Mouse (Mus musculus) left cerebral cortex, adult 18-20 months (tissue): ENCODE data around the gene Rbfox1. TPM values are rescaled to one million over a fixed set of nuclear protein-coding genes. Genes with fewer than 3 reads are reported as not detected.

ENCODE experiments used
- DNase-seq, 2 experiments: peaks; one replicate each; pipeline ENCODE4 v3.0.0; 2021 to 2022; ENCODE audit warnings: low spot score in 2 of 2, mixed read lengths in 1 of 2
- total RNA-seq, 2 experiments: library from RNA; stranded (reverse); gene quantifications; 2 replicates each; pipeline ENCODE4 v1.2.3; 2021

Rbfox1 gene
- total RNA-seq, 2 experiments from 2014 or later, result 309 to 311 TPM

DNA sequence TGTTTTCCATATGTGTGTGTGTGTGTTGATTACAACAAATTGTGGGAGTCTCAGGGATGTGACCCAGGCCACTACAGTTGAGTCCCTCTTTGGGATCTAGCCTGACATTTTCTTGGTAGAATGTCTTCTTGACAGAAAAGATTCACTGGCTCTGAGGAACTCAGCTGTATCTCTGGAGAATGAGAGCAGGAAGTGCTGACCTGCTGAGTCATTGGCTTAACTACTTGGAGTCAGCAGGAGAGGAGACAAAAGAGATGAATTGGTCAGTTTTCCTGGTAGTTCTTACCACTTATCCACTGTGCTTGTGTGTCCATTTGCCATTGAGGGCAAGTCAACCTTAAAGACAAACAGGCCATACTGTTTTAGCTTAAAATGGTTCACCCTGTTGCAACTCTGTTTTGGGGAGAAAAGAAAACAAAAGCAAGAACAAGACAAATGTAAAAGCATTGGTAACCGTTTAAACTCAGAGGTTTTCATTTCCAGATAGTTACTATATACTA is 1561.7 kb downstream of the Rbfox1 start:
- no peak for DNase-seq

DNA sequence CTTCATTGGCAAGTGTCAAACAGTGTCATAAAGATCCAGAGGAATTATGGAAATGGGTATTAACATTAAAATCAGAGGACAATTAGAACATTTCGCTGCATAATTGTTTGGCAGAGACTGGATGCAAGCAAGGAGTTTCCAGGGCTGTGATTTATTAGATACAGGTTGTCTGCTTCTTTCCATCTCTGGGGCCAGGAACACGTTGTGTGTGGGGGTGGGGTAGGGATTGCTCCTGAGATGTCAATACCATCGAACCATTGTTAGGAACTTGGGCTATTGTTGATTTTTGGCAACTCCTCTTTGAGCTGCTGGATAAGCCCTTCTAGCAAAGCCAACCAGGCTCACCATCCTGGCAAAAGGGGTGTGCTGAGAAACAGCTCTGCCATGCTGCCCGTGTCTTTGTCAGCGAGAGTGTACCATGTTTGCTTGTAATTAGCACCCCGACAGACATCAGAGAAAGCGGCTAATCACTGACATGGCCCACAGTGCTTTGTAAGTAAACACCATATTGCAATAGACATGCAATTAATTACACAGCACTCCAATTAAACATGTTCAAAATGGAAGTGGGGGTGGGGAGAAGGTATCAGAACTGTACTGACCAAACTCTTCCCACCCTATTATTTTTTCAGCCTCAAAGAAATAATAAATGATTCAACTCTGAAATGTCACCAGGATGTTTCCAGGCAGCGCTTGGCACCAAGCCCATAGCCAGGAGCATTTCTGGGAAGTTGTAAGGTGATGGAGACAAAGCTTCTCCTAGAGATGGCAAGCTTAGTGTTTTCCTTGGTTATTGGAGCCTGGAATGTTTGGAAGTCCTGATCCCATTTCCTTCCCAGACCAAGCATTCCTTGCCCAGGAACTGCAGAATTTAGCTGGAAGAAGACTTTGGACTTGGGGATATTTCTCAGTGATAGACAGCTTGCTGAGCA is 1562.8 kb downstream of the Rbfox1 start:
- no peak for DNase-seq

DNA sequence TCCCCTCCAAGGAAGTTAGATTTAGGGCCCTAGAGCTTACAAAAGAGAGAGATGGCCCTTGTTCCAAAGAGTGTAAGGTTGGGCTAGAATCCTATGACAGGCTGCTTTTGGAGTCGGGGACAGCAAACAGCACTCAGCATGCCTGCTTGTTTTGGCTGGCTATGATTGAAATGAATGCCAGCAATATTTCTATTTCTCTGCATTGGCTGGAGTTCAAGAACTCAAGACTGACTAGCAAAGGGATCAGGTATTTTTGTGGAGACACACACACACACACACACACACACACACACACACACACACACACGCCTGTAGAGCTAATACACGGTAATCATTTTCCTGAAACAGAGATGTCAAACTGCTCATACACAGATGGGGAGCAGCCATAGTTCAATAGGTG is 1566.0 kb downstream of the Rbfox1 start:
- DNase-seq, result no peak

- DNase-seq, result no peak
Measured at GRCm38 (mm10) chr16:7457571-7457970, 1572.4 kb downstream of the Rbfox1 start.
